Mouse (Mus musculus) olfactory bulb, adult 2 months (tissue): ENCODE measurements at regions not wholly inside any gene's neighbourhood (a gene's known extent, or its start where the extent isn't known, plus 50 kb on each side); places are given as distances from the start of the nearest gene placed in this dataset.

Source experiments
- CTCF ChIP-seq: fragments of 200-500 bp; IDR thresholded peaks from 2 replicates; pipeline ENCODE4 v1.5.1; 2012; ENCODE audit warnings: low read depth, mild to moderate bottlenecking, low read length, moderate library complexity; ENCODE audit not compliant: insufficient read depth
- POLR2A ChIP-seq: fragments of 200-500 bp; IDR thresholded peaks from 2 replicates; pipeline ENCODE4 v1.6.1; 2012; ENCODE audit warnings: mild to moderate bottlenecking, low read depth, low read length, moderate library complexity; ENCODE audit not compliant: insufficient read depth

GRCm38 (mm10) chr13:25333803-25334202 is 63.5 kb upstream of the Nrsn1 start:
- TF ChIP-seq CTCF (no peak), POLR2A (no peak)
